Mouse (Mus musculus) lung, postnatal 10 days (tissue): ENCODE data around the gene Ncr1.
"Not testable (repeated sequence)": the region's sequence is repeated elsewhere in the genome, so short reads cannot be mapped to it uniquely, and the experiment has no call there.

Experiments used
- DNase-seq: peaks from one replicate; pipeline ENCODE4 v3.0.0; 2021

The Ncr1 gene

GRCm38 (mm10) chr7:4337509-4337908 is at the start of gene Ncr1:
TSS of gene Ncr1 (plus strand) at chr7:4337724.
- DNase-seq: no peak

GRCm38 (mm10) chr7:4292638-4293037 is 44.9 kb upstream of the Ncr1 start:
- DNase-seq: no peak

- DNase-seq: peak; percentile 22
Observed at GRCm38 (mm10) chr7:4297189-4297588, 40.3 kb upstream of the Ncr1 start.

- no peak for DNase-seq
Observed at GRCm38 (mm10) chr7:4300166-4300565, 37.4 kb upstream of the Ncr1 start.

- no peak for DNase-seq
Observed at GRCm38 (mm10) chr7:4303457-4303856, 34.1 kb upstream of the Ncr1 start.

GRCm38 (mm10) chr7:4313109-4313508 is 24.4 kb upstream of the Ncr1 start:
- not testable (repeated sequence) for DNase-seq

GRCm38 (mm10) chr7:4313531-4313930 is 24.0 kb upstream of the Ncr1 start:
- not testable (repeated sequence) for DNase-seq

GRCm38 (mm10) chr7:4323301-4323700 is 14.2 kb upstream of the Ncr1 start:
- DNase-seq: no peak

GRCm38 (mm10) chr7:4373521-4373920 is 36.0 kb downstream of the Ncr1 start:
- DNase-seq: peak; percentile 4
